Mouse (Mus musculus): ENCODE measurements around the gene Zfp184.

DNA sequence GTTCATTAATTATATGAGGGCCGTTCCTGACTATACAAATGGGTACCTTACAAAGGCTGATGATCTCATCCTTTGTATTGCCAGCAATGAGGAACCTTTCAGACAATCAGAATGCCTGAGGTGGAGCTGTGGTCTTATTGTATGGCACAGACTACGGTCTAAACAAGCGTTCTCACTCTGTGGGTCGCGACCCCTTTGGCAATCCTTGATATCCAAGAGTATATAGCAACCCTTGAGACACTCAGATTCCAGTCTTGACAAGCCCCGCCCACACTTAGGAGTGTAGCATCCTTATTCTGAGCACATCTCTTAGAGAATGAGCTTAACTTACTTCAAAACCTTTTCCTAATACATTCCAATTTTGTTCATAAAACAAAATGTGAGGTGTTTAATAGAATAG, 28.8 kb upstream of the Zfp184 start:
- TF ChIP-seq CTCF (IDR thresholded peaks at IDR 0.05; ENCODE audit: borderline replicate concordance, extremely low read depth, insufficient read depth, insufficient read length) (no peak), POLR2A (IDR thresholded peaks at IDR 0.05; ENCODE audit: borderline replicate concordance, extremely low read depth, insufficient read depth, insufficient read length, poor library complexity, severe bottlenecking) (no peak)
